Mouse (Mus musculus): ENCODE data around the gene Epb41l2.

The Epb41l2 gene

DNA sequence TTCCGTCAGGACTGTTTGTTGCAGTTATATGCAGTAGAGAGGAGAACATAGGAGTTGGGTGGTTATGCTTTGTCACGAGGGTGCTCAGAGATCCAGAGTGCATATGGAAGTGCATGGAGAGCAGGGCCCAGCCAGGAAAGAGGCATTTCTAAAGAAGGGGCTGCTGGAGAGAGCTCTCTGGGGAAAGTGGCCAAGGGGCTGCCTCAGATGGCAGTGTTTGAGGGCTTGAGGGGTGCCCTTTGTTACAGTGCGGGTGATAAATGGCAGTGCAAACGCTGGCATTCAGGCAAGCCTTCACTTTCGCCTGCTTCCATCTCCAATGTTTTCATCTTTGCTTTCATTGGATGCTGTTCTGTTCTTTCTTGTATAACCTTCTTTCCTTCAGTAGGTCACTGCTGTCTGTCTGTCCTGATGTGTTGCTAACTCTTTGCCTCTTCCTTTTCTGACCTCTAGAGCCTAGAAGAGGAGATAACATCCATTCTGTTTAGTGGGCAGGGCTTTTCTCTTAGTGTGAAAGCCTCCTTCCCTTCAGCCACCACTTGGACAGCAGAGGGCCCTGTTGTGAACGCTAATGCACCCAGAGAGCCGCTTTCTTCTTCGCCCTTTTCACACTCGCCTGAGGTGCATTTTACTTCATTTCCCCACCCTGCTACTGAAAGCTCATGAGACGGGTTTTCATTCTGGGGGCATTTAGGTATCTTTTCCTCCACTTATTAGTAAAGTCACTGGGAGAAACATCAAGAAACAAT lies 139.9 kb downstream of the Epb41l2 start:
- no peak for DNase-seq (ENCODE audit: low spot score)

- no peak for DNase-seq (ENCODE audit: low spot score)
Observed at GRCm38 (mm10) chr10:25503250-25503649, 143.7 kb downstream of the Epb41l2 start.

DNA sequence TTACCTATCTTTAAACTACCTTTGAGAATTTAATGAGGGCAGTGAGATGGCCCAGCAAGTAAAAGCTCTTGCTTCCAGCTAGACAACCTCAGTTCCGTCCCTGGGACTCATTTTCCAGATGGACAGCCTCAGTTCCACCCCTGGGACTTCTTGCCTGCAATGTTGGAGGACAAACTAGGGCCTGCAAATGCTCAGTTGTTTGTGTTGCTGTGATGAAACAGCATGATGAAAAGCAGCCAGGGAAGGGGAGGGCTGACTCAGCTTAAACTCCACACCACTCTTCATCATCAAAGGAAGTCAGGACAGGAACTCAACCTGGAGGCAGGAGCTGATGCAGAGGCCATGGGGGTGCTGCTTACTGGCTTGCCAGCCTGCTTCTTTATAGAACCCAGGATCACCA lies 154.2 kb downstream of the Epb41l2 start:
- no peak for DNase-seq (ENCODE audit: low spot score)

DNA sequence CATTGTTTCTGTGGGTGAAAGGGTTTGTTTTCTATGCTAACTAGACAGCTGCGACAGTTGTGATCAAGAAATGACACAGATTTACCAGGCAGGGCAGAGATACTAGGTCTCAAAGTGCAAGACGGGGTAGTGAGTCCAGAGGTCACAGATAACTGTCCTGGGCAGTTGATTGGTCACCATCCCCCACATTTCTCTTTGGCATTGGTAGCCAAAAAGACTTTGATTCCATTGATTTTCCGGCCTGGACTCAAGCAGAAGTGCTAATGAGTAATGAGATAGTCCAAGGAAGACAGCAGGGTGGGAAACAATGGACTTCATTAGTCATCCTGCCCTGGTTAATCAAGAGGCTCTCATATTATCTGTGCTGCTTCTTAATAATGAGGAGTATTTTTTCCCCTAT lies 160.4 kb downstream of the Epb41l2 start:
- no peak for DNase-seq (ENCODE audit: low spot score)

DNA sequence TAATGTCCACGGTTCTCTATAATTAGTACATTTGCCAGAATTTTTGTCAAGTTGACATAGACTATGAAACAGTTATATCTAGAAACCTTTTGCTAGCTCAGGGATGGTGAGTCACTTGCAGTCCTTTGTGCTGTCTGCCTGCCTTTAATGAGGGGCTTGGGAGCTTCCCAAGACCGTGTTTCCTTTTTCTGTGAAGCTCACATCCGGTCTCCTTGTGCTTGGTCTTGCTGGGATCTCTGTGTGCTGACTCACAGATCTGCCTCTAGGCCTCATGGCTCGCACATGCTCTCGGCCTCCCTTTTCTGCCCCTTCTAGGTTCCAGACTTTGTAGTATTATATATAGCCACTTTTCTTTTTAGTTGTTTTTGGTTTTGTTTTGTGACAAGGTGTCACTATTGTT lies 160.8 kb downstream of the Epb41l2 start:
- no peak for DNase-seq (ENCODE audit: low spot score)

DNA sequence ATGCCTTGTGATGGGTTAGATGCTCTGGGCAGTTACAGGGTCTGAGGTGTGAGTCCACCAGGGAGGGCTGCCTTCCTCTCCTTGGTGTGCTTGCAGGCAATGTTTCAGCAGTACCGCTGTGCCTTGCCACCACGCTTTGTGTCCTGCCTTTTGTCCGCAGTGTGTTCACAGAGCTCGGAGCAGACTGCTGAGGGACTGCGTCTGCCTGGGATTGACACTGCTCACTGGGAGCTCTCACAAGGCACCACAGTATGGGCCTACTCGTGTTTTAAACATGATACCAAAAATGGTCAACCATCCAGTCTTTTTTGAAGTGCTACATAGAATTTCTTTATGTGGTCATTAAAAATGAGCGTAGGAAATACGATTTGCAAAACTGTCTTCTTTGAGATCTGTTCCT lies 164.1 kb downstream of the Epb41l2 start:
- DNase-seq (ENCODE audit: low spot score) = no peak

DNA sequence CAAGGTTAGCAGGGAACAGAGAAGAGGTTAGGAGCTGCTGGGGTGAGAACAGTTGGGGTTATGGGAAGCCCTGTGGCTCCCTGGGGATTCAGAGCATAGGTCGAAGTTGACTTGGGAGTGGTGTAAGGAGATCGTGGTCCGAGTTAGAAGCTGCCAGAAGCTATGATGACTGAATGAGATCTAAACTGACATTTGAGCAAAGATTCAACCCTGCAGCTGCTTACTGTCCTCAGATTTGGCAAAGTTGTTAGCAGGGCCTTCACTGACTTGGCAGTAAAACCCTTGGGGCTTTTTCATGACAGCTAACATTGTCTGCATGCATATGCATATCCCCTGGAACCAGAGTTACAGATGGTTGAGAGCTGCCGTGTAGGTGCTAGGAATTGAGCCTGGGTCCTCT lies 166.6 kb downstream of the Epb41l2 start:
- DNase-seq (ENCODE audit: low spot score) = no peak

DNA sequence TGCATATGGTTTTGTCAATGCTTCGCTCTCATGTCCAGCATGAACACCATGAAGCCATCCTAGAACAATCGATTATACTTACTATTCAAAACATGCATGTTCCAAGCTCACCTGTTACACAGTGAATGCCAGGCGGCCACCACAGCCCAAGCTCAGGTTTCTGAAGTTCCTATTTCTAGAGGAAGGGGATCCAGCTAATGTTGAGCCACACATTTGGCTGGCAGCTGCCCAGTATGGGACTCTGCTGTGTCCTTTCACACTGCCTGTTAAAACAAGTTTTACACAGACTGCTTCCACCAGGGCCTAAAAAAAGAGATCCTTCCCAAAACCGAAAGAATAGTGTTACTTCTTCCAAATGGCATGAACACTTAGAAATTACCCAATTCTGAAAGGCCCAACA lies 167.0 kb downstream of the Epb41l2 start:
- DNase-seq (ENCODE audit: low spot score) = no peak

DNA sequence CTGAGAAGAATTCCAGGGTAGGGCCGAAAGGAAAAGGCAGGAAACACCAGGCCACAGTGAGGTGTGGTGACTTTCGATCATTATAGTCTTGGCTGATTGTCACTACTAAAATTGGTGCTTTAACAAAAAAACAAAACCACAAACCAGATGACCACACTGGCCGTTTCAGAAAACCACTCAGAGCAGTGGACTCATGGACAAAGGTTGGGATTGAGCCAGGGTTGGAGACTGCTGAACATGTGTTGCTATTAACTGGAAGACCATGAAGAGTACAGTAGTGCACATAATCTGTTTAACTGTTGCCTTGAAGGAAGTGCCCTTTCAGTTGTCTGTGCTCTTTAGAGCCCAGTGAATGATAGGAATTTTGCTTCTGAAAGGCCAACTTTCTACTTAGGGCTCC lies 167.5 kb downstream of the Epb41l2 start:
- no peak for DNase-seq (ENCODE audit: low spot score)

DNA sequence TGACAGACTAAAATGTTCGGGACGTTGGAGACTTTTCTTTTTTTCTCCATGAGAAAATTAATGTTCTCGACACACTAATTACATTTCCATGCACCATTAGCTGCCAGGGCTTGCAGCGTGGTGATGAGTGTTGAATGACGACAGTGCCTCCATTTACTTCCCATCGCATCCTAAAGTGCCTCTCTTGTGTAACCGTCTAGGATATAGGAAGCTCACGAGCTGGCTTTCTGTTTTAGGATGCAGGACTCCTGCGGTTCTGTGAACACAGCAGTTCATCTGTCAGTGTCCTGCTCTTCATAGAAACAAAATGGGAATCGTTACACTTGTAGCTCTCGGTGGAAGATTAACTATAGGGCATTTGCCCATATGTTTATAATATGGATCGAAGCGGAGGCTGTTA lies 171.7 kb downstream of the Epb41l2 start:
- DNase-seq (ENCODE audit: low spot score) = no peak

DNA sequence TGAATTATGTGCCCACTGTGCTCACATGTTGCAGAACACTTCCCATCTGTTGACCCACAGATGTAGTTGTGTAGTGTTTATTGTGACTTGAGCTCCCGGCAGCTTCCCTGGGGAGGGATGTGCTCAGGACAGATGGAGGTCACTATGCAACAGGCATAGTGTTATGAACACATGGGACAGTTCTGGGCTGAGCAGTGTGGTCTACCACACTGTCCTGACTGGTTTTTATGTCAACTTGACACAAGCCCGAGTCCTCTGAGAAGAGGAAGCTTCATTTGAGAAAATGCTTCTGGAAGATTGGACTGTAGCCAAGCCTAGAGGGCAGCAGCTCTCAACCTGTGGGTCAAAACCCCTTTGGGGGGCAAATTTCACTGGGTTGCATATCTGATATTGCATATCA lies 173.5 kb downstream of the Epb41l2 start:
- DNase-seq (ENCODE audit: low spot score) = no peak

DNA sequence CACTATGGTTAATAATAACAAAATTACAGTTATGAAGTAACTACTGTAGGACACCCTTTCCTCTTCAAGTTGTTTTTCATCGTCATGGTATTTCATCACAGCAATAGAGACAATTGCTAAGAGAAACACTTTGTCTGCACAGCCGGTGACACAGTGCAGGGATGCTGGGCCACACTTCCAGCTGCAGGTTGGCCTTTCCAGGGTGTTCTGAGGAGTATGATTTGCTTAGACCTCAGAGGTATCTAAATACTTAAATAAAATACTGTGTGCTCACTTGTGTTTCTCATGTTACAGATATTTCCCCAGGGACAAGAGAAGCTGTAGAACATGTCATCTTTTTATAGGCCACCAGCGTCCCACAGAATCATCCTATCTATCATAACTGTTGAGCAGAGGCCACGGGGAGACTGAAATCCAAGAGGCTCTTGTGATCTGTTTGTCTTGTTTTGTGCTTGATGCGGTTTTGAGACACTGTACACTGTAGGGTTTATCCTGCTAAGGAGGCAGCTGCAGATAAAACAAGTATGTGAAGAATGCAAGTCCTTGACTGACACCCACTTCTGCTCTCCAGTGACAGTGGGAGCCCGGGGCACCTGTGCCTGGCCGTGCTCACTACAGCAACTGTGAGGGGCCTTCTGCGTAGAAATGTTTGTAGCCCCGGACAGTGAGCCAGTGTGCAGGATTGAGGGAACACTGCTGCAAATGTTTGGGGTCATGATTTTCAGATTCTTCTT lies 174.1 kb downstream of the Epb41l2 start:
- DNase-seq (ENCODE audit: low spot score) = no peak

DNA sequence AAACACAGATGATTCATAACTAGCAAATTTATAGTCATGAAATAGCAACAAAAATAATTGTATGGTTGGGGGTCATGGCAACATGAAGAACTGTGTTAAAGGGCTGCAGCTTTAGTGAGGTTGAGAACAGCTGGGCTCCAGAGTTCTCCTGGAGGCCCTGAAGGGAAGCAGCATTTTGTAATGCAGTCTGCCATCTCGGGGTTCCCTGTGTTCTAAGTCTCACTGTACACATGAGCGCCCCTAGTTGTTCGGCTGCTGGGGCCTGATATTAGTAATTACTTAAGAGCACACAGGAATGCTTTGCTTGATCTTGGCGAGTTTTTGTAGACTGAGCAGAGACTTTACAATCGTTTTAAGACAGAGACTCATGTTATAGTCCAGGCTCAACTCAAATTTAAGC lies 174.9 kb downstream of the Epb41l2 start:
- no peak for DNase-seq (ENCODE audit: low spot score)

GRCm38 (mm10) chr10:25535891-25536331 lies 176.3 kb downstream of the Epb41l2 start, which contains the start of gene Smlr1:
Gene Smlr1, minus strand, starts transcription at chr10:25536267.
- no peak for DNase-seq (ENCODE audit: low spot score)

- no peak for DNase-seq (ENCODE audit: low spot score)
Observed at GRCm38 (mm10) chr10:25536621-25537020, 177.0 kb downstream of the Epb41l2 start.

GRCm38 (mm10) chr10:25538738-25539137 lies 179.1 kb downstream of the Epb41l2 start:
- no peak for DNase-seq (ENCODE audit: low spot score)

DNA sequence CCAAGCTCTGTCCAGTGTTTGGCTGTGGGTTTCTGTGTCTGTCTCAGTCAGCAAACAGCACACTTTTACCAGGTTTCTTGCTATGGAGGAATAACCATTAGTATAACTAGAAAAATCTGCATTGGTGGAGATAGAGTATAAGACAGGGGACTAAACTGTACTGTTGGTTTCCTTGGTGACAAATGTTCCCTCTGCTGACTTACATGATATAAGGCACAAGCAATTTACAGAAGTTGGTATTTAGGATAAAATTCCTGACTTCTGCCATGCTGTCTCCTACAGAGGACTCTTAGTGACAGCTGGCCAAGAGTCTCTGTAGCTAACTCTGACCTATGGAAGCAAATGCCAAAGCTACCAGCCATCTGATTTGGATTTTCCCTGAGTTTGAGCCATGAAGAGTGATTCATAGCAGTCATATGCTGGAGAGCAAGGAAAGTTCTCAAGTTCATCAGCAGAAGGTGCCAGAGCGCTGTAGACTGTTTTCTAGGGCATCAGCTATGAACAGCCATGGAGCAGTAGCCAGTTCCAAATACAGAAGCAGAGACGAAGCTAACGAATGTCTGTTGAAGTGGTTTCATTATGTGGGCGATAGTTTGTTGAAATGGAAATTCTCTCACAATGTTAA lies 179.7 kb downstream of the Epb41l2 start:
- no peak for DNase-seq (ENCODE audit: low spot score)

DNA sequence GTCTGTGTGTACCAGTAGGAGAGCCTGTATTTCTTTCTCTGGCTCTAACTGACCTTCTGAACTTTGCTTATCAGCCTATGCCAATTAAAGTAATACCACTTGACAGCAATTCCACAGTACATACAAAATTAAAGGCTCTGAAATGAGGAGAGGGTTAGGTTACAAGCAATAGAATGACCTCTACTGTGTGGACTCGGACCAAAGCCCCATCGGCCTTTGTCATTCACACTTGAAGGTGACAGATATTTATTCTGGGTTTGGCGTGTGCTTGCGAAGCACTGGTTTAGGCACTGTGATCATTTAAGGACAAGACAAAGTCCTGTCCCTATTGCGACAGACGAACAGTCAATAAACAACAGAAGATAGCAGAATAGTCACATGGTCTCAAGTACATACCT lies 180.2 kb downstream of the Epb41l2 start:
- DNase-seq (ENCODE audit: low spot score) = no peak

DNA sequence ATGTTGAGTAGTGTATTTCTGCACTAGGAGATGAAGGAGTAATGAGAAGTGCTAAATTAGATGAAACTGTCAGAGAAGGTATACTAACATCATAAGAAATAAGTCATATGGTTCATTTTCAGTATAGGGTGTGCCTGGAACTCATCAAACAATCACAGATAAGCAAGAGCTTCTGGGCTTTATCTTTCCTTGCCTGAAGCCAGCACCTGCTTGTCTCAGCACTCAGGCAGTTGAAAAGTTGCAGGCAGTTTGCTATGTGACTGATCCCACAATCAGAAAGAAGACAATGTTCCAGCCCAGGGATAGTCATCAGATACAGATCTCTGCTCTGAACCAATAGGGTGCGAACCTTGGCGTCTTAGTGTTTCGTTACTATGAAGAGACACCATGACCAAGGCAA lies 181.5 kb downstream of the Epb41l2 start:
- no peak for DNase-seq (ENCODE audit: low spot score)

DNA sequence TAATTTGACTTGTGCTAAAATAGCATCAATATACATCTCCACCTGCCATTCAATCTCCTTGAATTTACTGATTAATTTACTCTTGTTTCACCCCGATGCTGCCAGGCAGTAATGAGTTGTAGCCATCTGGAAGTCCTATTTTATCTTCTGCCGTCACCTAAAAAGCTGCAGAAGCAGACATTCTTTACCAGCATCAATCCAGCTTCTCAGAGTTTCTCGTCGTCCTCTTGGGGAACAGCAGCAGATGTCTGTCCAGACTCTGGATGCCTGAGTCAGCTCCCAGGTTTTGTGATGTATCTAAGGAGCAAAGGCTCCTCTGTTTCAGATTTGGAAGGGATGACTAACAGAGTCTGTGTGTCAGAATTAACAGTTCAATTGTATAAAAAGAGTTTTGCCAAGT lies 193.3 kb downstream of the Epb41l2 start:
- no peak for DNase-seq (ENCODE audit: low spot score)

- no peak for DNase-seq (ENCODE audit: low spot score)
Observed at GRCm38 (mm10) chr10:25571319-25572240, 212.0 kb downstream of the Epb41l2 start.

Data from urinary bladder, postnatal 25 days (tissue).